Mouse (Mus musculus): ENCODE data around the gene Rhbdl2. TPM values are rescaled to one million over a fixed set of nuclear protein-coding genes. Genes with fewer than 3 reads are reported as not detected.

Rhbdl2 gene
- polyA plus RNA-seq (2015; fragmentation: Nextera tagmentation; extraction: Ambion mirVana) = 5.7 and 6.3 TPM in 2 replicates

DNA sequence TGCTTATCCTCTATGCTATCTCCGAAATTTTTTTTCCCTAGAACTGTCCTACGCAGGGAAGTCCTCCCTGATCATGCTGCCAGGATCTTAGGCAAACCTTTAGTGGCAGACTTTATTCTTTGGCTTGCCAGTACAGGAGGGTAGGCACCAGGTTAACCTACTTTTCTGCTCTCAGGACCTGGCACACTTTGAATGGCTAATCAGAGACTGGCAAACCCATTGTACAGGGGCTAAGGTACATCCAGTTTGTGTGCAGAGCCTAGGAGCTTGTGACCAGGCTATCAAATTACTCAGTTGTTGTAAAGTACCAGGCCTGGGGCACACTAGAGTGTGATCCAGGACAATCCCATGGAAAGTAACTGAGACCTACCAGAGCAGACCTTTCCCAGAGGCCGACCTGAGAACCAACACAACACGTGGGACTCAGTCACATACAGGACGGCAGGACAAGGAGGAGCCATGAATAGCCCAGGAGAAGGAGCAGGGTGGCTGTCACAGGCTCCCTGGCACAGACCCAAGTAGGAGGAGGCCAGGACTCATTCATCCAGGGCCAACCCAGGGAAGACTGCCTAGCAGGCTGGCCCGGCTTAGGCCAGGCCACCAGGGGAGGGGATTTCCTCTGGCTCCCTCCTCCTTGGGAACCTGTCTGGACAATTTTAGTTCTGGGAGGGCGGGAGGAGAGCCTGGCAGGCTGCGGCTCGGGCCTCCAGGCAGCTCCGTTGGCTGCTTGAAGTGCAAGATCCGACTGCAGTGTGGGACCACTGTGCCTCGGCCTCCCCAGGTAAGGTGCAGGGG, at the start of gene Rhbdl2:
TSS of gene Rhbdl2 (plus strand) at position 684 of the 795 bp plus-strand sequence.
- no peaks in the 10 kb centered on the region for H3K36me3 ChIP-seq
- H3K27me3 ChIP-seq = no peaks in the 10 kb centered on the region
- ATAC-seq (replicated peaks; ENCODE audit: low FRiP score) = peak; percentile 96
- H3K27ac ChIP-seq = peak within 1 kb of the TSS; percentile 59
- H3K9me3 ChIP-seq (replicated peaks) = no peaks in the 10 kb centered on the region
- WGBS = 26% methylated on average over 12 of the region's 12 CpGs
- H3K9ac ChIP-seq = 0 out of 2 replicates have a peak within 1 kb of the TSS, but pooled peaks have one; percentile 27
- peaks cover 20% of the 10 kb centered on the region for H3K4me1 ChIP-seq
- H3K4me3 ChIP-seq (replicated peaks) = peak within 1 kb of the TSS; percentile 28
- peak within 1 kb of the TSS; percentile 52 for H3K4me2 ChIP-seq

DNA sequence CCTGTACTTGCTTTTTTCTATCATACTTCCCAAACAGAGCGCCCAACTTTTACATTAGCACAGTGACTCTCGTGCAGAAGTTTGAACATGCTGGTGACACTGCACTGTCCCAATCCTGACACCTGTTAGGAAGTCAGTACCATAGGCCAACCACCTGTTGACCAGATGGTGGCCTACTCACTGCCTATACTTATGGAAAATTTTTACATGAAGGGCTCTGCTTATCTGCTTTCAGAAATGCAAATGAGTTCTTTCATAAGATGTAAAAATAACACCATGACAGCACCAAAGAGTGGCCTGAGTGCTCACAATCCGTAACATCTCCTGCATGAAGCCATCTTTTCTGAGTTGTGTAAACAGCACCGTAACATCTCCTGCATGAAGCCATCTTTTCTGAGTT, 49.0 kb upstream of the Rhbdl2 start:
- Histone ChIP-seq H3K4me3 (replicated peaks) (no peak overlapping the region), H3K27ac (no peak overlapping the region), H3K4me2 (no peak overlapping the region), H3K4me1 (no peaks in the 10 kb centered on the region), H3K36me3 (peaks cover 80% of the 10 kb centered on the region), H3K9me3 (replicated peaks) (no peaks in the 10 kb centered on the region), H3K27me3 (no peaks in the 10 kb centered on the region), H3K9ac (no peak overlapping the region)
- no peak for ATAC-seq (replicated peaks; ENCODE audit: low FRiP score)
- WGBS = 96% methylated on average over 4 of the region's 4 CpGs

DNA sequence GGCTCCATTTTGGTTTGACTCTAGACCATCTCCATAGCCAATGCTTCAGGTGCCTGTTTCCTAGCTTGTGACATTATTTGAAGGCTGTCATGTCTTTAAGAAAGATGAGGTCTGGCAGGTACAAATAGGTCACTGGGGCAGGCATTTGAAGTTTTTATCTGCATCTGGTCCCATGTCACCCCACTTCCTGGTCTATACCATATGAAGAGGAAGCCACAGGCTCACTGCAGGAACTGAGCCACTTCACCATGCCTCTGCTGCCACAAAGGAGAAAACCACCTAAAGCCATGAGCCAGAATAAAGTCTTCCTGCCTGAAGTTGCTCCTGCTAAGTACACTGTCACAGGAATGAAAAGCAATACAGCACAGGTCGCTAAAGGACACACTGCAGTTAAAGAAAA, 44.8 kb upstream of the Rhbdl2 start:
- Histone ChIP-seq H3K36me3 (peaks cover 50% of the 10 kb centered on the region), H3K4me3 (replicated peaks) (no peak overlapping the region), H3K9ac (no peak overlapping the region), H3K9me3 (replicated peaks) (no peaks in the 10 kb centered on the region), H3K27me3 (no peaks in the 10 kb centered on the region), H3K4me2 (no peak overlapping the region), H3K27ac (no peak overlapping the region), H3K4me1 (0 out of 2 replicates have a peak, but pooled peaks cover 4% of the 10 kb centered on the region)
- ATAC-seq (replicated peaks; ENCODE audit: low FRiP score) = no peak
- WGBS = 72% methylated on average over 1 of the region's 1 CpGs

DNA sequence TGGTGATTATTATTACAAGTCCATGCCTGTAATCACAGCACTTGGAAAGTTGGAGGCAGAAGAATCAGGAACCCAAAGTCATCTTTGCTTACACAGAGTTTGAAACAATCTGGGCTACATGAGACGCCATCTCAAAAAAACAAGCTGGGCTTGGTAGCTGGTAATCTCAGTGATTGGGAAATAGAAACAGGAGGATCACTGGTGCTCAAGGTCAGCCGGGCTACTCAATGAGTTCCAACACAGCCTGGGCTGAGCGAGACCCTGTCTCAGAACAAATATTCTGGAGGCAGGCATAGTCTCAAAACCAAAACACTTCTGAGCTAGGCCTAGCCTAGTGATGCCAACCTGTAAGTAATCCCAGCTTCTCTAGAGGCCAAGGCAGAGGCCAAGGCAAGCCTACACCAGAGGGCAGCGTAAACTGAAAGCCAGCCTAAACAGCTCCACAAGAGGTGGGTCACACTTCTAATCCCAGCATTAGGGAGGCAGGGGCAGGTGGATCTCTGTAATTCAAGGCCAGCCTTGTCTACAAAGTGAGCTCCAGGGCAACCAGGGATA, 42.4 kb upstream of the Rhbdl2 start:
- Histone ChIP-seq H3K9me3 (replicated peaks) (no peaks in the 10 kb centered on the region), H3K9ac (no peak overlapping the region), H3K36me3 (peaks cover 28% of the 10 kb centered on the region), H3K4me3 (replicated peaks) (no peak overlapping the region), H3K27ac (no peak overlapping the region), H3K4me1 (peaks cover 15% of the 10 kb centered on the region), H3K27me3 (no peaks in the 10 kb centered on the region), H3K4me2 (no peak overlapping the region)
- no peak for ATAC-seq (replicated peaks; ENCODE audit: low FRiP score)
- 91% methylated on average over 4 of the region's 4 CpGs for WGBS

DNA sequence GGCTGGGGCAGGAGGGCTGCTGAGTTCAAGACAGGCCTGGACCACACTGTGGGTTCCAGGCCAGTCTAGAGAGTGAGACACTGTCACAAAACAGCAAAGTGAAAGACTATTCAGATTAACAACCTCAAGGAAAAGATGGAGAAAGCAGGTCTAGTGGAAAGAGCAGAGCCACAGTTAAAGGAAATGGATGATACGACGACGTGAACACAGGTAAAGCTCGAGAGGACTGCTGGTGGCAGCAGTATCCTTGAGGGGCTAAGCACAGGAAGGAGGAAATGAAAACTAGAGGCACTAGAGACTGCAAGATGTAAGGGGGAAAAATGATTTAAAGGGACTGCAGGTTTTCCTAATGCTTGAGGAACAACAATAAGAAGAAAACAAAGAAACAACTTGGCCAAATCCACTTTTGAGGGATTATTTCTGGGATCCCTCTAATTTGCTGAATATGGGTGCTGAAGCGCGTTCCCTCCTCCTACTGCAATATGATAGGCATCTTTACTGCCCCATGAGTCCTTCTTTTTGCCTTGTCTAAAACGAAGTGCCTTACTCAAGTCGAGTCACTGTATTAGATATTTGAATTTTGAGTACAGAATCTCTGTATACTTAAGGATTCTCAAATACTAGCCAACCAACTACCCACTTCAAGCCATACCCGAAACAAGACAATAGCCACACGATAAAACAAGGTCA, 38.8 kb upstream of the Rhbdl2 start:
- H3K9me3 ChIP-seq (replicated peaks) = no peaks in the 10 kb centered on the region
- H3K27me3 ChIP-seq = no peaks in the 10 kb centered on the region
- no peak for ATAC-seq (replicated peaks; ENCODE audit: low FRiP score)
- H3K4me1 ChIP-seq = peaks cover 19% of the 10 kb centered on the region
- H3K4me3 ChIP-seq (replicated peaks) = peak overlapping the region; percentile 99
- WGBS = 11% methylated on average over 10 of the region's 10 CpGs
- no peaks in the 10 kb centered on the region for H3K36me3 ChIP-seq
- H3K4me2 ChIP-seq = peak overlapping the region; percentile 87
- H3K27ac ChIP-seq = peak overlapping the region; percentile 93
- H3K9ac ChIP-seq = peak overlapping the region; percentile 87

DNA sequence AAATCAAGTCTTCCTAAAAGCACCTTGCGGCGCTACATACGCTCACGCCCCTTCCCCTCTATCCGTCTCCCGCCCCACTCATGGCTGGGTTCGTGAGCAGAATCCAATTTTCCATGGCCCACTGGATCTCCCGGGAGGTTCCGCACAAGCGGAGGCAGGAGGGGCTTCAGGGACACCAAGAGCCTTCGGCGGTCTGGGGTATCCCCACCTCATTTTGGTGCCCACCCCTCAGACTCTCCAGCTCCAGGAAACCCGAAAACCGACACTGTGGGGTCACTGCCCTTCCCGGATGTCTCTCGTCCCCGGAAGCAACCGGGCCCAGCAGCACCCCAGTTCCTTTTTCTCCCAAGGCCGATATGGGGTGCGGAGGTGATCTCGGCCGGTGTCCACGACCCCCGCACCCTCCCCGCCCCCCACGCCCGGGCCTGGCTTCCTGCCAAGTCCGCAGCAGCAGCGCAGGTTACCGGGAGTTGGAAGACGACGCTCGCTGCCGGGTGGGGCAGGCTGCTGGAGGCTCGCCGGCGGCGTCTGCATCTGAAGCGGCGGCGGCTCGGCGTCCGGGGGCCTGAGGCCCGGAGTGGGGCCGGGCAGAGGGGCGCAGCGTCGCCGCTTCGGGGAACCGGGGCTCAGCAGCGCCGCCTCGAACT, 38.1 kb upstream of the Rhbdl2 start:
- H3K4me2 ChIP-seq = peak overlapping the region; percentile 87
- no peaks in the 10 kb centered on the region for H3K9me3 ChIP-seq (replicated peaks)
- H3K9ac ChIP-seq = peak overlapping the region; percentile 87
- H3K4me3 ChIP-seq (replicated peaks) = peak overlapping the region; percentile 99
- H3K4me1 ChIP-seq = peaks cover 19% of the 10 kb centered on the region
- ATAC-seq (replicated peaks; ENCODE audit: low FRiP score) = peak; percentile 82
- WGBS = 0% methylated on average over 55 of the region's 55 CpGs
- no peaks in the 10 kb centered on the region for H3K27me3 ChIP-seq
- no peaks in the 10 kb centered on the region for H3K36me3 ChIP-seq
- H3K27ac ChIP-seq = peak overlapping the region; percentile 93

DNA sequence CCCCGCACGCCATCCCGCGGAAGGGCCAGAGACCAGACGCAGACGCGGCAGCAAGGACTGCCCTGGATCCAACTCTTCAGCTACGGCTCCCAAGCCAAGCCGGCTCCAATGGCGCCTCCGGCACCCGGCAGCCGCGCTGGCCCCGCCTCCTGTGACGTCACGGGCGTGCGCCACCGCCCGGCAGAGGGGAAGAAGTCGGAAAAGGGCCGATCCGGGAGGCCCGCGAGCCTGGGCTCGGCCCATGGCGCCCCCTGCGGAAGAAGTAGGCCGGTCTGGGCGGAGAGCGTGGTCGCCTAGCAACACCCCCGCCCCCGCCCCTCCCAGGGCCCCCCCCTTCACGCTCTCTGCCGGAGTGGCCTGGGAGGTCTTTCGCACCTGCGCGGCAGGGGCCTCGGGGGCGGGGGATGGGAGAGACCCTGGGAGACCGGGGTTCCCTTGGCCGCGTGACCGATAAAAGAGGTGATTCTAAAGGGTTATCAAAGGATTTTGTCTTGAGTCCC, 37.5 kb upstream of the Rhbdl2 start, which contains the start of gene Akirin1:
TSS of gene Akirin1 (minus strand) at position 194 of the 500 bp plus-strand sequence.
- peak within 1 kb of the TSS; percentile 93 for H3K27ac ChIP-seq
- ATAC-seq (replicated peaks; ENCODE audit: low FRiP score) = peak; percentile 99
- no peaks in the 10 kb centered on the region for H3K36me3 ChIP-seq
- peak within 1 kb of the TSS; percentile 87 for H3K4me2 ChIP-seq
- peak within 1 kb of the TSS; percentile 99 for H3K4me3 ChIP-seq (replicated peaks)
- peak within 1 kb of the TSS; percentile 87 for H3K9ac ChIP-seq
- WGBS = 1% methylated on average over 43 of the region's 46 CpGs
- H3K9me3 ChIP-seq (replicated peaks) = no peaks in the 10 kb centered on the region
- H3K27me3 ChIP-seq = no peaks in the 10 kb centered on the region
- H3K4me1 ChIP-seq = peaks cover 19% of the 10 kb centered on the region

DNA sequence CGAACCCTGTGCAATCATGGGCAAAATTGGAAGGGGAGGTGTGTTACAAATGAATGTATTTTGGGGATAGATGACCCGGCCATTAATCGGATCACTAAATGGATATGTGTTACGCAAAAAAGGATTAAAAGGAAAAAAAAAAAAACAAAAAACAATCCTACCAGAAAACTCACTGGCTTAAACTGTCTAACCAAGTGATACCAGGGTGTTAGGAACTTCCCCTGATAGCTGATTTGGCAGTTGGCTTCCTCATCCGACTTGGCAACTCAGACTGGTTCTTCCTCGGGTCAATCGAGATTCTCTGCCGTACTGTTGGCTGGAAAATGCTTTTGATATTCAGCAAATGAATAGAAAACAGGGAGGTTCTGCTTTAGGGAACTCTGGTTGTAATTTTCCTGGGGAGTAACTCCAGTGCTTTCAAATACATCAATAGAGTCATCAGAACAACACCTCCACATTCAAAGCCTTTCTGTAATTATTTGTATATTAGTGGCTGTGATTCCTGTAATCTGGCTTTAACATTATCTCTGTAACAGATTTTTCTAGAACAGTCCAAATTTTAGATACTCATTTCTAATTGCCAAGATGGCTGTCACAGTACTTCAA, 36.9 kb upstream of the Rhbdl2 start:
- H3K4me2 ChIP-seq = peak overlapping the region; percentile 87
- no peak for ATAC-seq (replicated peaks; ENCODE audit: low FRiP score)
- WGBS = 1% methylated on average over 8 of the region's 8 CpGs
- no peaks in the 10 kb centered on the region for H3K9me3 ChIP-seq (replicated peaks)
- peaks cover 19% of the 10 kb centered on the region for H3K4me1 ChIP-seq
- no peaks in the 10 kb centered on the region for H3K36me3 ChIP-seq
- H3K27me3 ChIP-seq = no peaks in the 10 kb centered on the region
- peak overlapping the region; percentile 99 for H3K4me3 ChIP-seq (replicated peaks)
- H3K9ac ChIP-seq = peak overlapping the region; percentile 29
- H3K27ac ChIP-seq = no peak overlapping the region

DNA sequence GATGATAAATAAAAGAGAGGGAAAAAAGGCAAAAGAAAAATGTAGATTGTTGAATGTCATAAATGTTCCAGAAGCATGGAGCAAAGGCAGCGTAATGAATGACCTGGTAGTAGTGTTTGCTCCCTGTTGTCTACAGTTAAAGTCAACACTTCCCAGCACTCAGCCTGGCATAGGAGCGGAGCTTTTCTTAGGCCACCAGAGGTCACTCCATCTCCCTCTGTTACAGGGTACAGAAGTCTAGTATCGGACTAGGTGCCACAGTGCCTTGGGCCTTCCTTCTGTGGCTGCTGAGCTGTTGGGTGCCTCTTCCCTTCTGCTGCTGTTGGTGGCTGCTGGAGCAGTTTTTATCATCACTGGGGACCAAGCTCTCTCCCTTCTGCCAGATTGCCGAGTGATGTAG, 29.4 kb upstream of the Rhbdl2 start:
- H3K4me3 ChIP-seq (replicated peaks) = no peak overlapping the region
- no peak overlapping the region for H3K27ac ChIP-seq
- H3K4me1 ChIP-seq = no peaks in the 10 kb centered on the region
- H3K4me2 ChIP-seq = no peak overlapping the region
- H3K9ac ChIP-seq = no peak overlapping the region
- no peaks in the 10 kb centered on the region for H3K27me3 ChIP-seq
- H3K9me3 ChIP-seq (replicated peaks) = no peaks in the 10 kb centered on the region
- ATAC-seq (replicated peaks; ENCODE audit: low FRiP score) = no peak
- H3K36me3 ChIP-seq = no peaks in the 10 kb centered on the region
- WGBS = 61% methylated on average over 4 of the region's 4 CpGs

DNA sequence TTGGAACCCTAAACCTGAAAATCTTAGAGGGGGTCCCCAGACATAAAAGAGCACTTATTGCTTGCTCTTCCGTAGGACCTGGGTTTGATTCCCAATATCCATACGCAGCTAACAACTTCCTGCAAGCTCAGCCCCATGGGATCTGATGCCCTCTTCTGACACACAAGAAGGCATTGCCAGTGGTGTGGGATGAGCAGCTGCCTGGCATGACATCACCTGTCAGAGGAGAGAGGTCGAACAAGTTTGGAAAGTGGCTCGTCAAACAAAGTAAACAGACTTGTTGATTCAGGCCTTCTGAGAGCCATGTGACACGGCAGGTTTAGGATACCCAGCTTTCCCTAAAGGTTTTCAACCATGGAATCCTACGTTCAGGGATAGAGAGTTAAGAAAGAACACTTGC, 22.6 kb upstream of the Rhbdl2 start:
- H3K36me3 ChIP-seq = no peaks in the 10 kb centered on the region
- no peak overlapping the region for H3K4me2 ChIP-seq
- no peak overlapping the region for H3K27ac ChIP-seq
- H3K9me3 ChIP-seq (replicated peaks) = no peaks in the 10 kb centered on the region
- WGBS = 77% methylated on average over 6 of the region's 6 CpGs
- no peak overlapping the region for H3K4me3 ChIP-seq (replicated peaks)
- no peaks in the 10 kb centered on the region for H3K4me1 ChIP-seq
- no peak overlapping the region for H3K9ac ChIP-seq
- H3K27me3 ChIP-seq = no peaks in the 10 kb centered on the region
- no peak for ATAC-seq (replicated peaks; ENCODE audit: low FRiP score)

DNA sequence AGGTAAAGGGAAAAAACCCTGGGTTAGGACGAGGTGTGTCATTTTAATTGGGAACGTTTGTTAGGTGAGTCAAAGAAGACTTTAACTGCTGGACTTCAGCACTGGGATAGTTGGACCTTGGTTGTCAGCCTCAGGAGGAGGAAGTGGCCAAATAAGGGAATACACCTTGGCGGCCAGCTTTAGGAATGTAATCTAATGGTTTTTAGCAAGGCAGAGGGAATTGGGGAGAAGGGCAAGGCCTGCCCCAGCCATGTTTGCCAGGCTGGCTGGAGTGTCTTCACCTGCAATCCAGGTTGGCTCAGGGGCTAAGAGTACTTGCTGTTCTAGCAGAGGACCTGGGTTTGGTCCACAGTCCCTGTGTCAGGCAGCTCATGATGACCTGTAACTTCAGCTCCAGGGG, 19.9 kb upstream of the Rhbdl2 start:
- H3K9ac ChIP-seq = no peak overlapping the region
- no peaks in the 10 kb centered on the region for H3K27me3 ChIP-seq
- no peak overlapping the region for H3K4me3 ChIP-seq (replicated peaks)
- no peaks in the 10 kb centered on the region for H3K9me3 ChIP-seq (replicated peaks)
- 67% methylated on average over 3 of the region's 3 CpGs for WGBS
- H3K4me1 ChIP-seq = no peaks in the 10 kb centered on the region
- no peak overlapping the region for H3K27ac ChIP-seq
- no peak for ATAC-seq (replicated peaks; ENCODE audit: low FRiP score)
- no peak overlapping the region for H3K4me2 ChIP-seq
- no peaks in the 10 kb centered on the region for H3K36me3 ChIP-seq

Measured in kidney, embryonic 15.5 days (tissue).